21 mouse cellular contexts compared by ENCODE assay signal in genomic region chr10:99711567-99711966, GRCm38 (mm10). TPM values are rescaled to one million over a fixed set of nuclear protein-coding genes. Genes with fewer than 3 reads are reported as not detected.
DNase-seq lines count a peak whose midpoint lies in the region; ATAC-seq lines count a peak whose summit lies in the region.
"Had no signal": no experiment of that assay in that cellular context is flagged by ENCODE, and none has a peak within 500 bp of the region (broad histone marks: within the 10 kb centered on the region; RNA-seq: fewer than 3 reads in every experiment).

No protein-coding gene starts in this region.

- H3K27ac ChIP-seq in hindbrain, embryonic 16.5 days (ENCODE audit: low read depth, low read length), result no peak overlapping the region
- H3K27ac ChIP-seq: embryonic facial prominence, embryonic 10.5 days; forebrain, embryonic 13.5 days; hindbrain, embryonic 12.5 days; hindbrain, postnatal 0 days had no signal

- H3K27me3 ChIP-seq in hindbrain, embryonic 16.5 days (replicated peaks; ENCODE audit: control insufficient read depth, insufficient read depth, low read length), result no peaks in the 10 kb centered on the region
- H3K27me3 ChIP-seq: forebrain, embryonic 13.5 days; heart, embryonic 12.5 days; hindbrain, embryonic 12.5 days had no signal

- DNase-seq in spleen, postnatal 36 days (ENCODE audit: low spot score in 2 of 2), result peak; percentile 18 to 24
- no peak for DNase-seq in spleen, adult 18-20 months
- no peak for DNase-seq in adrenal gland, adult 18-20 months (ENCODE audit: low spot score in 2 of 2)
- no peak for DNase-seq in left cerebral cortex, postnatal 25 days (ENCODE audit: low spot score in 2 of 2)
- DNase-seq: adrenal gland, postnatal 10 days; cerebellum, adult 18-20 months; cerebellum, adult 9-11 months; cerebellum, postnatal 36 days; forebrain, postnatal 0 days; gastrocnemius, postnatal 14 days had no signal

- ATAC-seq in common myeloid progenitor, adult 5-6 weeks (replicated peaks; ENCODE audit: low read depth, poor library complexity, severe bottlenecking), result peak; percentile 96
- peak; percentile 89 for ATAC-seq in megakaryocyte progenitor cell, adult 5-6 weeks (replicated peaks; ENCODE audit: poor library complexity)
- no peak for ATAC-seq in hindbrain, embryonic 16.5 days
- ATAC-seq: CD4-positive, CD25-positive, alpha-beta regulatory T cell, adult 4 months; forebrain, embryonic 13.5 days; forebrain, postnatal 0 days; hindbrain, postnatal 0 days had no signal

- H3K4me3 ChIP-seq in hindbrain, embryonic 16.5 days (ENCODE audit: low read length), result no peak overlapping the region
- H3K4me3 ChIP-seq: embryonic facial prominence, embryonic 10.5 days; forebrain, embryonic 13.5 days; heart, embryonic 12.5 days; hindbrain, embryonic 12.5 days had no signal

- no peaks in the 10 kb centered on the region for H3K4me1 ChIP-seq in hindbrain, embryonic 16.5 days (ENCODE audit: control insufficient read depth, insufficient read depth, low read depth, low read length)
- H3K4me1 ChIP-seq: embryonic facial prominence, embryonic 10.5 days; forebrain, embryonic 13.5 days; heart, embryonic 12.5 days; hindbrain, embryonic 12.5 days had no signal

- H3K9ac ChIP-seq in hindbrain, embryonic 16.5 days (ENCODE audit: low read depth, low read length), result no peak overlapping the region
- H3K9ac ChIP-seq: forebrain, embryonic 13.5 days; forebrain, postnatal 0 days; heart, embryonic 12.5 days; hindbrain, embryonic 12.5 days had no signal

- H3K36me3 ChIP-seq in hindbrain, embryonic 16.5 days (ENCODE audit: control insufficient read depth, insufficient read depth, low read length), result no peaks in the 10 kb centered on the region
- H3K36me3 ChIP-seq: embryonic facial prominence, embryonic 10.5 days; G1E; heart, embryonic 12.5 days; hindbrain, embryonic 12.5 days had no signal

- WGBS in hindbrain, embryonic 16.5 days, result 85% methylated on average over 1 of the region's 1 CpGs

- intact Hi-C loops in left cerebral cortex, postnatal 25 days (cut with DNase I), result no loop called here

- no peak overlapping the region for H3K4me2 ChIP-seq in hindbrain, embryonic 16.5 days (ENCODE audit: low read length)
- H3K4me2 ChIP-seq: forebrain, embryonic 13.5 days; heart, embryonic 12.5 days; hindbrain, embryonic 12.5 days had no signal

- no peaks in the 10 kb centered on the region for H3K9me3 ChIP-seq in hindbrain, embryonic 16.5 days (ENCODE audit: control insufficient read depth, low read length)
- H3K9me3 ChIP-seq: embryonic facial prominence, embryonic 10.5 days; forebrain, embryonic 13.5 days; heart, embryonic 12.5 days; hindbrain, embryonic 12.5 days had no signal

RNA-seq across cellular contexts. Expression of gene Csl, which starts 47.9 kb away (rescaled TPM):
- 0.92 TPM in 1 of 2 replicates, not detected in the other for total RNA-seq in common myeloid progenitor, adult 5-6 weeks (2017)
- not detected in 2 replicates for total RNA-seq in megakaryocyte progenitor cell, adult 5-6 weeks (2015)
- total RNA-seq in megakaryocyte progenitor cell, adult 5-6 weeks (2017), result 0.51 TPM in 1 of 2 replicates, not detected in the other
- 0.60 TPM in 1 of 2 replicates, not detected in the other for polyA plus RNA-seq in hindbrain, embryonic 16.5 days (2015; fragmentation: Nextera tagmentation; extraction: Ambion mirVana)
- total RNA-seq in adrenal gland, adult 18-20 months (2021), result 1 to 10 TPM; 1.1 to 2.5 TPM
- total RNA-seq in left cerebral cortex, postnatal 25 days (2021), result under 1 TPM; 0.55 to 0.89 TPM
- total RNA-seq: forebrain, postnatal 0 days; hindbrain, postnatal 0 days had no signal
- polyA plus RNA-seq: CD4-positive, CD25-positive, alpha-beta regulatory T cell, adult 4 months; embryonic facial prominence, embryonic 14.5 days; G1E; hindbrain, embryonic 12.5 days had no signal

Comparison
In these comparisons a context has a peak if more than half of its experiments do, and no peak if none do; other contexts are left out.
1. DNase-seq: peak in spleen, postnatal 36 days (2 of 2); none in spleen, adult 18-20 months (0 of 2), adrenal gland, adult 18-20 months (0 of 2) and left cerebral cortex, postnatal 25 days (0 of 2).